Mouse (Mus musculus) right cerebral cortex, postnatal 4 days (tissue): ENCODE data around the gene Kcnj14.

Experiments used
- DNase-seq: peaks from one replicate; pipeline ENCODE4 v3.0.0-alpha.2; 2022

Gene Kcnj14

DNA sequence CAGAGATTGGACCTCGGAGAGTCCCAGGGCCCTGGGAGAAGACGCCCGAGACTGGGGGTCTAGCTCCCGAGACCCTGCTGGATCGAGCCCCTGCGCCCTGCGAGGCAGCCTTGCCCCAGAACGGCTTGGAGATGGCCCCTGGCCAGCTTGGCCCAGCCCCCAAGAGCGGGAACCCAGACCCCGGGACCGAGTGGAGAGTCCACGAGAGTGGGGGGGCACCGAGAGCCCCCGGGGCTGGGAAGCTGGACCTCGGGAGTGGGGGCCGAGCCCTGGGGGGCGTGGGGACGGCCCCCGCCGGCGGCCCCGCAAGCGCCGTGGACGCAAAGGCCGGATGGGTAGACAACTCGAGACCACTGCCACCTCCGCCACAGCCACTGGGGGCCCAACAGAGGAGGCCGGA, 29.6 kb downstream of the Kcnj14 start:
- DNase-seq, result no peak

- no peak for DNase-seq
Observed at GRCm38 (mm10) chr7:45793969-45794585, 30.5 kb downstream of the Kcnj14 start.

DNA sequence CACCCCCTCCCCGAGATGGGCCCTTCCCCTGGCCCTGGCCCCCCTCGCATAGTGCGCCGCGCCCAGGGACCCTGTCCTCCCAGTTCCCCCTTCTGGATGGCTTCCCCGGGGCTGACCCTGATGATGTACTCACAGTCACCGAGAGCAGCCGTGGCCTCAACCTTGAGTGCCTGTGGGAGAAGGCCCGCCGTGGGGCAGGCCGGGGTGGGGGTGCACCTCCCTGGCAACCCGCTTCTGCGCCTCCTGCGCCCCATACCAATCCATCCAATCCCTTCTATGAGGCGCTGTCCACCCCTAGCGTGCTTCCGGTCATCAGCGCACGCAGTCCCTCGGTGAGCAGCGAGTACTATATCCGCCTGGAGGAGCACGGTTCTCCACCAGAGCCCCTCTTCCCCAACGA, 31.3 kb downstream of the Kcnj14 start:
- no peak for DNase-seq

DNA sequence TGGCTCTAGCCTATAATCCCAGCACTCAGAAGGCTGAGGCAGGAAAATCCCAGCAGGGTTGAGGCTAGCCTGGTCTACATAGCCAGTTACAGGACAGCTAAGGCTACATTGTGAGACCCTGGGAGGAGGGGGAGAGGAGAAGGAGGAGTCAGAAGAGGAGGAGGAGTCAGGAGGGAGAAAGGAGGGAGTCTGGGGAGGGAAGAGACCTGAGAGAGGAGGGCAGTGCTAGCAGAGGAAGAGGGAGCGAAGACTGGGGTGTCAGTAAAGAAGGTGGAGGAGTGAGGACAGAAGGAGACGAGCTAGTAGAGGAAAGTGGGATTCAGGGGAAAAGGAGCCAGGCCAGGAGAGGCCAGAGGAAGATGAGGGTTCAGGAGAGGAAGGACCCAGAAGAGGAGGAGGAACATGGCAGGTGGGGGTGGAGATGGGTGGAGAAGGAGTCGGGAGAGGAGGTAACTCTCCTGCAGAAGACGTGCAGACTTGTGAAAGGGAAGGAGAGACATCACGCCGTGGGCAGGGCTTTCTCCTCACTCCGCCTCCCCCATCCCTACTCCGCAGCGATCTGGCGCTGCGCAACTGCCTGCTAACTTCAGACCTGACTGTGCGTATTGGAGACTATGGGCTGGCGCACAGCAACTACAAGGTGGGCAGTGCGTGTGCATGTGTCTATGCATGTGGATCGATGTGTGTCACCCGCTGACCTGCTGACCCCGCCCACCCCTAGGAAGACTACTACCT, 32.7 kb downstream of the Kcnj14 start:
- DNase-seq, result peak; percentile 29

GRCm38 (mm10) chr7:45790721-45791120, 33.9 kb downstream of the Kcnj14 start:
- no peak for DNase-seq

GRCm38 (mm10) chr7:45787642-45788041, 36.9 kb downstream of the Kcnj14 start:
- no peak for DNase-seq

GRCm38 (mm10) chr7:45786661-45787413, 37.7 kb downstream of the Kcnj14 start:
- DNase-seq, result peak; percentile 41

GRCm38 (mm10) chr7:45786136-45786578, 38.4 kb downstream of the Kcnj14 start:
- peak; percentile 51 for DNase-seq

- peak; percentile 63 for DNase-seq
Observed at GRCm38 (mm10) chr7:45785388-45786135, 39.0 kb downstream of the Kcnj14 start.

- DNase-seq, result peak; percentile 94
Observed at GRCm38 (mm10) chr7:45784524-45785372, 39.8 kb downstream of the Kcnj14 start, which contains the start of gene Sult2b1. Gene Sult2b1 (minus strand): TSS chr7:45784669.

GRCm38 (mm10) chr7:45783511-45784091, 41.0 kb downstream of the Kcnj14 start, which contains the start of gene Lmtk3:
Gene Lmtk3 (plus strand): TSS chr7:45783738.
- DNase-seq, result peak; percentile 88

- no peak for DNase-seq
Observed at GRCm38 (mm10) chr7:45782271-45782670, 42.3 kb downstream of the Kcnj14 start.

DNA sequence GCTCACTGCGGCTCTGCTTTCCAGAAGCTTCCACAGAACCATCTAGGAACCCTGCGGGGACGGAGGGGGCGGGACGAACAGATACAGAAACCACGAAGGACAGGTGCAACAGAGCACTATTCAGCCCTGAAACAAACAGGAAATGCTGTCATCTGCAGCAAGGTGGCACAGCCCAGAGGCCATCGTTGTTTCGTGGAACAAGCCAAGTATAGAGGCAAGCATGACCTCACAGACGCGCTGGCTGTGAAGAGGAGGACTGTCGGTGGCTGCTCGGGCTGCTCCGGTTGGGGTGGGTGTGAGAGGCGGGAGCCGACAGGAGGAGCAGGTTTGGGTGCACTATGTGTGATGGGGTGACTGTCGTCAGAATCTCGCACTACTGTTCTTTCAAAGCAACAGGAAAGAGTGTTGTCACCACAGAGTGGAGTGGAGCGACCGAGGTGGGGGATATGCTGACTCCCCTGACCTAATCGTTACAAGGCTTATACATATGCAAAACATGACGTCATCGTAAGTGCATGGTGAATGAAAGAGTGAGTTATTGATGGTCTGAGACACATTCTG, 45.4 kb downstream of the Kcnj14 start:
- no peak for DNase-seq

DNA sequence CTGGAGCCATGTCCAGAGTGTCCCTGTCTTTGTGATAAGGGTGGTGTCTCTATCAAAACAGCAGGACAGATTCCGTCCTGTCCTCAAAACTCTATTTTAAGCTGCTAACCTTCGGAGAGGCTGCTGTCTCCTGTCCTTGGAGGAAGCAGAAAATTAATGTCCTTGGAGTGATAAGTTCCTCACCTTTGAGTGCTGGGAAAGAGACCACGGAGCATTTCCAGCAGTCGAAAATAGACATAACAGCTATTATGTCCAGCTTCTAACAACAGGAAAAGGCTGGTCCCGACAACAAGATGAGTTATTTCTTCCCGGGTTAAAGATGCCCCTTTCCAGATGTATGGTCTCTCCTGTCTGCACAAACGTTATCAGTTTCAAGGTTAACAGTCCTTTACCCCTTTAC, 49.3 kb downstream of the Kcnj14 start:
- no peak for DNase-seq

DNA sequence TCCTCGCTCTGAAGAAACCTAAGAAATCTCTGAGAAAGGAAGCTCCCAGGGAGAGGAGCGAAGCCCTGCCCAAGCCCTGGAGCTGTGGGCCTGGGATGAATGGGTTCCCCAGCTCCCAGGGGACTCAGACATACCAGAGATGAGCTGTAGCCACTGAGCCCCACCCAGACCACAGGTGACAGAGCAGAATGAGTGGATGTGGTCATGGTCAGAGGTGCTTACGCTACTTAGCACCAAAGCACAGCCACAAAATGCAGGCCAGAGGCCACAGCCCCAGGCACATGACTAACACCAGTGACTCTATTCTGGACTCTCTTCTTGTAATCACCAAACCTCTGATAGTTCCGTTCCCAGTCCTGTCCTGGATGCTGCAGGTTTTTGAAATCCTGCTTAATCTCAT, 53.5 kb downstream of the Kcnj14 start:
- no peak for DNase-seq

DNA sequence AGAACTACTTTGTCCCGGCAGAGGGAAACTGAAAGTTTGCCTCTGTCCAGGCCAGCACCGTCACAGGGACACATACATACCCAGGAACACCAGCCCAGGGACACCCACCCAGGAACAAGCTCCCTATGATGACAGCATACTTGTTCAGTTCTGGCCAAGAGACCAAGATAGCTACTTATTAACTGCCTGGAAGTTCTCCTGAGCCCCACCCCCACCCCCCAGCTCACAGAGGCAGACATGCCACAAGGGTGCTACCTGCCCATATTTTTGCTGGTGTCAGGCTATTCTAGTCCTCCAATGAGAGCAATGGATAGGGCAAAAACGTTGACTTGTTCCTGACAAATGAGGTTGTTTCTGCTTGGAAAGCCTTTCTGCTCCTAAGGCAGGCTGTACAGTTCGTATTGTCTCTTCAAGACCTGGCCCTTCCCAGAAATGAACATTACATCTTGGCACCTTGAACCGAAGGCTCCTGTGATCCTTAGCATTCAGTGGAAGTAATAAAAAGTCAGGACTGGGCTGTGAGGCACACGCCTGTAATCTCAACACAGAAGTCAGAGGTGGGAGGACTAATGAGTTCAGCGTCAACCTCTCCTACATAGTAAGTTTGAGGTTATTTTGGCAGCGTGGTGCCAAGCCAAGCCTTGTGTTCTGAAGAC, 54.0 kb downstream of the Kcnj14 start:
- no peak for DNase-seq

DNA sequence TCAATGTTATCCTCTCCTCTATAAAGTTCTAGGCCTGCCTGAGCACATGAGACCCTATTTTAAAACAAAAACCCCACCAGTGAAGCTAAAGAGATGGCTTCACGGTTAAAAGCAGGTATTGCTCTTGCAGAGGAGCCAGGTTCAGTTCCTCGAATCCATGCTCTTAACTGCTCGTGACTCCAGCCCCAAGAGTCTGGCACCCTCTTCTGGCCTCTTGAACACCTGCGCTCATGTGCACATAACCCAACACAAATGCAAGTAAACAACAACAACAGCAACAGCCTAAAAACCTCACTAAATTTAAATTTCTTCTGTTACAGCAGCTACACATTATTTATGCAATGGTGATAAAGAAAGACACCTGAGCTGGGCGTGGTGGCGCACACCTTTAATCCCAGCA, 57.1 kb downstream of the Kcnj14 start:
- no peak for DNase-seq

GRCm38 (mm10) chr7:45766764-45767163, 57.8 kb downstream of the Kcnj14 start:
- DNase-seq, result no peak
